Comparison of ENCODE assay signal across 21 mouse cellular contexts in genomic region chr14:104937083-104937864, GRCm38 (mm10).
DNase-seq lines count a peak whose midpoint lies in the region; ATAC-seq and TF ChIP-seq lines count a peak whose summit lies in the region.
"Had no signal": no experiment of that assay in that cellular context is flagged by ENCODE, and none has a peak within 500 bp of the region (broad histone marks: within the 10 kb centered on the region; RNA-seq: fewer than 3 reads in every experiment).

No protein-coding gene starts in this region.

- H3K4me3 ChIP-seq in macrophage (ENCODE audit: inconsistent target) (peak overlapping the region; percentile 7; the same call in 1 of the 2 replicates), myocyte (no peak overlapping the region)
- no peak overlapping the region for H3K4me3 ChIP-seq in hindbrain, postnatal 0 days (ENCODE audit: low read length)
- H3K4me3 ChIP-seq: embryonic facial prominence, embryonic 15.5 days; erythroblast, embryonic 14.5 days; forebrain, embryonic 10.5 days; heart, embryonic 10.5 days; hindbrain, embryonic 13.5 days had no signal

- H3K9me3 ChIP-seq in hindbrain, postnatal 0 days (ENCODE audit: low read length) = no peaks in the 10 kb centered on the region
- H3K9me3 ChIP-seq: embryonic facial prominence, embryonic 15.5 days; forebrain, embryonic 10.5 days; heart, embryonic 10.5 days; hindbrain, embryonic 13.5 days had no signal

- DNase-seq in A20 (ENCODE audit: low read depth, low spot score) = peak; percentile 10
- DNase-seq in brain, adult 2 months (ENCODE audit: low read depth, low spot score) = peak; percentile 5
- no peak for DNase-seq in adrenal gland, postnatal 10 days
- DNase-seq in hindbrain, postnatal 0 days (ENCODE audit: low spot score) = no peak
- DNase-seq in lung, postnatal 14 days = no peak
- DNase-seq: adrenal gland, adult 8-10 months; cerebellum, adult 2 months; cerebellum, postnatal 10 days; embryo, embryonic 11 days; gastrocnemius, postnatal 36 days; heart, adult 18-20 months; heart, postnatal 10 days; heart, postnatal 4 days had no signal

- H3ac ChIP-seq in myocyte (ENCODE audit: control insufficient read depth, insufficient read length) = no peak overlapping the region

- H3K36me3 ChIP-seq in macrophage (ENCODE audit: inconsistent target) (no peaks in the 10 kb centered on the region), myocyte (ENCODE audit: control insufficient read depth, insufficient read depth) (no peaks in the 10 kb centered on the region)
- no peaks in the 10 kb centered on the region for H3K36me3 ChIP-seq in hindbrain, postnatal 0 days (ENCODE audit: insufficient read depth, low read length)
- H3K36me3 ChIP-seq: embryonic facial prominence, embryonic 15.5 days; forebrain, embryonic 10.5 days; heart, embryonic 10.5 days; hindbrain, embryonic 13.5 days had no signal

- no peaks in the 10 kb centered on the region for H3K4me1 ChIP-seq in hindbrain, postnatal 0 days (ENCODE audit: insufficient read depth, low read length)
- H3K4me1 ChIP-seq: embryonic facial prominence, embryonic 15.5 days; forebrain, embryonic 10.5 days; heart, embryonic 10.5 days; hindbrain, embryonic 13.5 days had no signal

- TF ChIP-seq POLR2A in myocyte (IDR thresholded peaks at IDR 0.05; ENCODE audit: insufficient read length, low read depth) = no peak

- H3K79me2 ChIP-seq in macrophage (ENCODE audit: inconsistent target) (no peaks in the 10 kb centered on the region), myocyte (ENCODE audit: control insufficient read depth, insufficient read depth) (no peaks in the 10 kb centered on the region)

- ATAC-seq in hindbrain, postnatal 0 days = no peak
- ATAC-seq: forebrain, embryonic 14.5 days had no signal

- peak overlapping the region; percentile 6 for H3K4me2 ChIP-seq in myocyte (ENCODE audit: low read depth)
- H3K4me2 ChIP-seq in hindbrain, postnatal 0 days (ENCODE audit: low read depth, low read length) = no peak overlapping the region
- H3K4me2 ChIP-seq: embryonic facial prominence, embryonic 15.5 days; hindbrain, embryonic 13.5 days had no signal

- TF ChIP-seq CTCF in hindbrain, postnatal 0 days (IDR thresholded peaks at IDR 0.05; ENCODE audit: low read depth) = no peak

- H3K9ac ChIP-seq in hindbrain, postnatal 0 days (replicated peaks; ENCODE audit: low read length) = no peak overlapping the region
- H3K9ac ChIP-seq: embryonic facial prominence, embryonic 15.5 days; hindbrain, embryonic 13.5 days had no signal

- H3K27me3 ChIP-seq in myocyte (ENCODE audit: control insufficient read depth, insufficient read depth, insufficient read length) = no peaks in the 10 kb centered on the region
- no peaks in the 10 kb centered on the region for H3K27me3 ChIP-seq in hindbrain, postnatal 0 days (ENCODE audit: insufficient read depth, low read length)
- H3K27me3 ChIP-seq: embryonic facial prominence, embryonic 15.5 days; hindbrain, embryonic 13.5 days had no signal

- WGBS in macrophage (ENCODE audit: missing documents) = 31% methylated on average over 10 of the region's 10 CpGs
- 87% methylated on average over 10 of the region's 10 CpGs for WGBS in hindbrain, postnatal 0 days

- no peak overlapping the region for H3K27ac ChIP-seq in macrophage
- no peak overlapping the region for H3K27ac ChIP-seq in hindbrain, postnatal 0 days
- H3K27ac ChIP-seq: embryonic facial prominence, embryonic 15.5 days; forebrain, embryonic 10.5 days; heart, embryonic 10.5 days; hindbrain, embryonic 13.5 days had no signal

TF ChIP-seq in myocyte, 11 proteins besides CTCF, POLR2A, EP300 and RAD21:
- TF ChIP-seq MYOG (IDR thresholded peaks at IDR 0.05; ENCODE audit: control insufficient read depth in 1 of 3, insufficient read depth in 1 of 3, insufficient read length in 2 of 3, low read depth in 2 of 3) (no peak), REST (IDR thresholded peaks at IDR 0.05; ENCODE audit: insufficient read depth, insufficient read length) (no peak), USF1 (IDR thresholded peaks at IDR 0.05; ENCODE audit: low read depth) (no peak), MAX (IDR thresholded peaks at IDR 0.05; ENCODE audit: low read depth) (no peak)

Comparison
In these comparisons a context has a peak if more than half of its experiments do, and no peak if none do; other contexts are left out.
1. DNase-seq: peak in A20 (single experiment) and brain, adult 2 months (single experiment); none in adrenal gland, postnatal 10 days (single experiment), hindbrain, postnatal 0 days (single experiment) and lung, postnatal 14 days (single experiment).